Mouse (Mus musculus) gastrocnemius, adult 2 months (tissue): ENCODE measurements around the gene Iqcf3. TPM values are rescaled to one million over a fixed set of nuclear protein-coding genes. Genes with fewer than 3 reads are reported as not detected.

Experiments
- DNase-seq: peaks from one replicate; pipeline ENCODE4 v3.0.0; 2022
- H3K27ac ChIP-seq: fragments of 200-600 bp; 2 replicates; pipeline ENCODE4 v1.8.1; 2022; ENCODE audit warnings: mild to moderate bottlenecking
- H3K4me3 ChIP-seq: fragments of 200-600 bp; 2 replicates; pipeline ENCODE4 v1.8.1; 2022; ENCODE audit warnings: mild to moderate bottlenecking, moderate library complexity
- CTCF ChIP-seq: fragments of 200-600 bp; IDR thresholded peaks from 2 replicates; pipeline ENCODE4 v1.8.1; 2022; ENCODE audit warnings: antibody characterized with exemption, mild to moderate bottlenecking, moderate library complexity
- intact Hi-C: fragments of 180-260 bp; cut with DNase I; formaldehyde crosslinking; loops from one replicate; pipeline ENCODE4 v1.15.1; 2025
- total RNA-seq, 2 experiments: library from RNA; stranded (reverse); gene quantifications; 2 replicates each; pipeline ENCODE4 v1.2.3; 2021

The Iqcf3 gene
- total RNA-seq, 2 experiments from 2014 or later: not detected

DNA sequence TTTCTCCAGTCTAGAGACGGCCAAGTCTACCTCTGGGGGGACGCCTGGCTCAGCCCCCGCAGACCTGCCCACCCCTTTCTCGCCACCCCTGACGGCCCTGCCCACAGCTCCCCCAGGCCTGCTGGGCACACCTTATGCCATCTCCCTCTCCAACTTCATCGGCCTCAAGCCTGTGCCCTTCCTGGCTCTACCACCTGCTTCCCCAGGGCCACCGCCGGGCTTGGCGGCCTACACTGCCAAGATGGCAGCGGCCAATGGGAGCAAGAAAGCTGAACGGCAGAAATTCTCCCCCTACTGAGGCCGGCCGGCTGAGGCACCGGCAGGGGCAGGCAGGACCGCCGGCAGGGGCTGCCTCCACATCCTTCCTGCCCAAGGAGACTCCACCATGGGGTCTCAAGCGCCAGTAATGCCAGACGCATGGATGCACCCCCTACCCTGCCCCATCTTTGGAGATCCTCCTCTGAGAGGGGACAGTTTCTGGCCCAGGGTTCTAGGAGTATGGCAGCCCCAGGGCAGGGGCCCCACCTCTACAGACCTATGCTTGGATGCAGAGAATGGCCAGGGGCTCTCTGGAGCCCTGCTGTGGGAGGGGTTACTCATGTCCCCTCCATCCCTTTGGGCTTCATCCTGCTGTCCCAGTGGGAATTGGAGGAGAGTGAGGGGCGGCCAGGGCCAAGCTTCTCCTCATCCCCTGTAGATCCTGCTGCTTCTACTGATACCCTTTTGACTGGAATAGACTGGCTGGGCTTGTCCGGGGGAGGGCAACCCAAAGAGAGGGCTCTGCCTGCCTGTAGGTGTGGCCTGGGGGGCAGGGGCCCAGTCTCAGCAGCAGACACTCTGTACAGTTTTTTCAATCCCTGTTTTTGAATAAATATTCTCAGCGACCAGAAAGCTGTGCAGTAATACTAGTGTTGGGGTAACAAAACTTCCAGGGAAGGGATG is 98.0 kb downstream of the Iqcf3 start:
- H3K27ac ChIP-seq: no peak overlapping the region
- H3K4me3 ChIP-seq: no peak overlapping the region
- intact Hi-C loops: no loop called here
- no peak for DNase-seq
- no peak for TF ChIP-seq CTCF

GRCm38 (mm10) chr9:106462430-106462800 is 99.0 kb downstream of the Iqcf3 start:
- DNase-seq: no peak
- TF ChIP-seq CTCF: no peak
- intact Hi-C loops: no loop called here
- no peak overlapping the region for H3K4me3 ChIP-seq
- H3K27ac ChIP-seq: no peak overlapping the region

DNA sequence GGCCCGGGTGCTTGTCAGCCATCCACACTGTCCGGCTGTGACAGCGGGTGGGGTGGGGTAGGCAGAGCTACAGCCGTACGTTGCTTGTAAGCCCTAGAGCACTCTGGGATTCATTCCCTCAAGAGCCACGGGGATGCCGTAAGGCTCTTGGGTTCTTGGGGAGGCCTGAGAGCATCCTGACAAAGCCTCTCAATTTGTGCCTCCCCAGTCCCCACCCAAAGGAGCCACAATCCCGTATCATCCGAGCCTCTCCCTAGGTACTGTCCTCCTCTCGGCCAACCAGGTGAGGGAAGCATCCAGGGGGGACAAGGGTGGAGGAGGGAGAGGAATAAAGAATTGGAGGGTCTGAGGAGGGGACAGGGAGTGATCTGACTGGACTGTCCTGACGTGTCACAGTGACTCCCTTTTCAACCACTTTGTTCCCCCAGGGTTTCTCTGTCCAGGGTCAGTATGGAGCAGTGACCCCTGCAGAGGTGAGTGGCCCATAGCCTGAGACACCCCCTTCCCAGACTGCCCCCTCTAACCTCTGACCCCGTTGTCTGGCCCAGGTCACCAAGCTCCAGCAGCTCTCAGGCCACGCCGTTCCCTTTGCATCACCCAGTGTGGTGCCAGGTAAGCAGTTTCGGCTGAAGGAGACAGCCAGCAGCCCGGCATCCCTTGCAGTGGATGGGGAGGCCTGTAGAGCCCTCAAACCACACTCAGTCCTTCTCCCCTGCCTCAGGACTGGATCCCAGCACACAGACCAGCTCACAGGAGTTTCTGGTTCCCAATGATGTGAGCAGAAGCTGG is 99.6 kb downstream of the Iqcf3 start:
- intact Hi-C loops: no loop called here
- no peak overlapping the region for H3K4me3 ChIP-seq
- no peak for TF ChIP-seq CTCF
- DNase-seq: no peak
- H3K27ac ChIP-seq: no peak overlapping the region

- peak overlapping the region; percentile 28; the same call in 1 of the 2 replicates for H3K27ac ChIP-seq
- DNase-seq: no peak
- H3K4me3 ChIP-seq: no peak overlapping the region
- no peak for TF ChIP-seq CTCF
- intact Hi-C loops: no loop called here
Measured at GRCm38 (mm10) chr9:106461026-106461415, 100.4 kb downstream of the Iqcf3 start.

DNA sequence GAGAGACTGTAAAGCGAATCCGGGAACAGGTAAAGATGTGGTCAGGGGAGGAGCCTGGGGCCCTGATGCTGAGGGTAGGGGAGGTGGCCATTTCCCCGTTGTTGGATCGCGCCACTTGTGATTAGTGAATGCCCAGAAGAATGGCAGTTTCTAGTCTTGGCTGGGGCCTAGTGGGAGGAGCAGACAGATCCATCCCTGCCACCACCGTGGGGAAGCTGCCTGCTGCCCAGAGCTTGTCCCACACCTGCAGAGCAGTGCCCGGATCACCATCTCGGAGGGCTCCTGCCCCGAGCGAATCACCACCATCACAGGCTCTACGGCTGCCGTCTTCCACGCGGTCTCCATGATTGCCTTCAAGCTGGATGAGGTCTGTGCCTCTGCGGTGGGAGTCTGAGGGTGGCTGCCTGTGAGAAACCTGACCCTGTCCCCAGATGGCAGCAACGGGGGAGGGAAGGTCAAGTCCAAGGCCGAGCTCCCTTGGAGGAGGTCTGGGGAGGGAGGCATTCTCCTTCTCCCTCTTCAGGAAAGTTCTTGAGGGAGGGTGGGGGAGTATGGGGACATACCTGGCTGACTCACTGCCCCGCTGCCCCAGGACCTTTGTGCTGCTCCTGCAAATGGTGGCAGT is 100.9 kb downstream of the Iqcf3 start:
- Histone ChIP-seq H3K27ac (peak overlapping the region; percentile 28; the same call in 1 of the 2 replicates), H3K4me3 (no peak overlapping the region)
- DNase-seq: peak; percentile 59
- TF ChIP-seq CTCF: no peak
- intact Hi-C loops: no loop called here

DNA sequence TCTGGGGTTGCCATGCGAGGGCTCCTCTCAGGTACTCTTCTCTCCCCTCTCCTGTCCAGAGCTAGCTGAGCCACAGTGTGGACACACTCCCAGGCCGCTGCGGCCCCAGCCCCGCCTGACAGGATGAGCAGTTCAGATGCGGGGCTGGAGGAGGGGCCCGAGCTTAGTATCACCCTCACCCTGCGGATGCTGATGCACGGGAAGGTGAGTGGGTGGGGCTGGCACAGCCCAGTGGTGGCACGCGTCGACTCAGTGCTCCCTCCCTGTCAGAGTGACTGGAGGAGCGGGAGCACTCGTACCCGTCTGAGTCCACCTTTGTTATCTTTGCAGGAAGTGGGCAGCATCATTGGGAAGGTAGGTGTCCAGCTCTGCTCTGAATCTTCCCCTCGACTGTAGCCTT is 101.5 kb downstream of the Iqcf3 start:
- Histone ChIP-seq H3K27ac (peak overlapping the region; percentile 28; the same call in 1 of the 2 replicates), H3K4me3 (no peak overlapping the region)
- intact Hi-C loops: no loop called here
- DNase-seq: no peak
- TF ChIP-seq CTCF: no peak

DNA sequence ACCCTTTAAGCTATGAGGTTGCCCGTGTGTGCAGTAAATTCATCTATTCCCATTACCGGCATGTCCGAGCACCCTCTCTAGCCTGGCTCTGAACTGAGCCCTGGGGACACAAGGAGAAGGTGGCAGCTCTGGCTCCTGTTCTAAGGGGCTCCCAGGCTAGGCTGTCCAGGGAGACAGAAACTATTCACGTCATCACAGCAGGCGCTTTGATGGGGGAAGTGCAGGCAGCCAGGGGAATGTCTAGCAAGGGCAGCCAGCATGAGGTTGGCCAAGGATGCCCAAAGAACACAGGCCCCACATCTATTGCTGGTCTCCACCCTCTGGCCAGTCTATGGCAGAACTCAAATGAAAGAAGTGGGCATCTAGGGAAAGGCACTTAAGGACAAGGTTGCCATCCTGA is 103.5 kb downstream of the Iqcf3 start:
- peak; percentile 55 for DNase-seq
- Histone ChIP-seq H3K4me3 (no peak overlapping the region), H3K27ac (peak overlapping the region; percentile 92)
- no peak for TF ChIP-seq CTCF
- intact Hi-C loops: no loop called here

GRCm38 (mm10) chr9:106457163-106457559 is 104.3 kb downstream of the Iqcf3 start:
- H3K4me3 ChIP-seq: no peak overlapping the region
- intact Hi-C loops: no loop called here
- no peak for TF ChIP-seq CTCF
- peak overlapping the region; percentile 92 for H3K27ac ChIP-seq
- no peak for DNase-seq

- intact Hi-C loops: no loop called here
- Histone ChIP-seq H3K4me3 (peak overlapping the region; percentile 79), H3K27ac (peak overlapping the region; percentile 92)
- no peak for TF ChIP-seq CTCF
- DNase-seq: no peak
Measured at GRCm38 (mm10) chr9:106456325-106457162, 104.9 kb downstream of the Iqcf3 start.

DNA sequence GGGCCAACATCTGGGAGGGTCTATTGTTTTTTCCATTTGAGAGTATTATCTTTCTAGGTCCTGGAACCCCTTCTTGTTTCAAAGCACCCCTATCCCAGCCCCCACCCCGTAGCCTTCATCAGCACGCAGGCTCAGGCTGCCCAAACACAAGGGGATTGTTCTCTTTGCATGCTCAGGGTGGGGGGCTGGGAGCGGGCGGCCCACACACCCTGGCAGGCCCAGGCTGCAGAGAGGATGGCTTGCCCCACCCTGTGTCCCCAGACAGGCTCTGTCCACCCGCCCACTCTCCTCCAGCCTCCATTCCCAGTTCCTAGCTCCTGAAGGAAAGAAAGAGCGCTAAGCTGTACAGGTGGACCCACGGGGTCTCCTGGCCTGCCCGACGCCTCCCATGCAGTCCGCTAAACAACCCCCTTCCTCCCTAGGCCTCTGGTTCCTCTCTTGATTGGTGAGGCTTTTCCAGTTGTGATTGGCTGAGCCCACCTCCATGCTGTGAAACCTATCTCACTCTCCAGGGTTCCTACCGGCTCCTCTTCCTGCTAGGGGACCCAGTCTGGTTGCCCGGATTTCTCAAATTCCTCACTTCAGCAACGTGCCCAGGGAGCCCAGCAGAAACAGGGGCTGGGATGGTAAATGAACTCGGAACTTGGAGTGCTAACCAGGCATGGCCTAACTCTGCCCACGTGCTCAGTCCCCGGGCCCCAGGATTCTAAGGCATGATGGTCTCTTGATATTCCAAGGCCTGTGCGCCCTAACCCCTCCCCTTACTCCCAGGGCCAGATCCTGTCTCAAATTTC is 106.3 kb downstream of the Iqcf3 start:
- TF ChIP-seq CTCF: no peak
- Histone ChIP-seq H3K27ac (peak overlapping the region; percentile 92), H3K4me3 (peak overlapping the region; percentile 79)
- intact Hi-C loops: no loop called here
- DNase-seq: no peak

- TF ChIP-seq CTCF: no peak
- Histone ChIP-seq H3K27ac (peak overlapping the region; percentile 92), H3K4me3 (peak overlapping the region; percentile 79)
- DNase-seq: no peak
- intact Hi-C loops: no loop called here
Measured at GRCm38 (mm10) chr9:106454071-106454761, 107.2 kb downstream of the Iqcf3 start.
